Mouse (Mus musculus): ENCODE results near the gene Pcgf5.
A peak's percentile ranks its signal among the peaks of the same experiment; 100 is the strongest.

Gene Pcgf5

DNA sequence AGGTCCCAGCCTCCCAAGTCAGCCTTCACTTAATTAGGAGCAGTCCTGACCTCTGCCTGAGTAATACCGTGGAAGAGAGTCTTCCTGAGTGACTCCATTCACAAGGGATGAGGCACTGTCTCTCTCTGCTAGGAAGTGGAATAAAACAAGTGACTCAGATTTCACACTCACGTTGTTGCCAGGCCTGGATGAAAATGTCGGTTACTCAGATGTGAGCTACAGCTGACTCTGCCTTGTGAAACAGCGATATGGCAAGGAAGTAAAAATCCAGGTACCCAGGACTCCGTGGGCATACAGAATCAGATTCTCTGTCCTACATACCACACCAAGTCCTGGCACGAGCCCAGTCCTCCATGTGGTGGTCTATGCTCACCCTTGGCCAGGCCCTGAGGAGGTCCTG, 142.8 kb downstream of the Pcgf5 start:
- peak; percentile 84 for DNase-seq (ENCODE audit: low read depth, low spot score)

DNA sequence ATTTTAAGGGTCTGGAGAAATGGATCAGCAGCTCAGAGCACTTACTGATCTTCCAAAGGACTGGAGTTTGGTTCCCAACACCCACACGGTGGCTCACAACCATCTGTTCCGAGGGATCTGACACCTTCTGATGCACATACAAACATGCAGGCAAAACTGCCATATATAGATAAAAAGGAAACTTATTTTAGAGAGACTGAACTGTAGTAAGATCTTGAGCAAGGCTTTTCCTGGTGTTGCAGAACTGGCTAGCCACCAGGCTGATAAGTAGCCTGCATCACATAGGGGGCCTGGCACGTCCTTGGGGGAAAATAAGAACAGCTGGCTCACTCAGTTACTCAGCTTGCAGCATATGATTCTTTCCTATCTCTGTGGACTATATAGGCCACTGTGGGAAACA, 147.4 kb downstream of the Pcgf5 start:
- DNase-seq (ENCODE audit: low read depth, low spot score), result no peak

DNA sequence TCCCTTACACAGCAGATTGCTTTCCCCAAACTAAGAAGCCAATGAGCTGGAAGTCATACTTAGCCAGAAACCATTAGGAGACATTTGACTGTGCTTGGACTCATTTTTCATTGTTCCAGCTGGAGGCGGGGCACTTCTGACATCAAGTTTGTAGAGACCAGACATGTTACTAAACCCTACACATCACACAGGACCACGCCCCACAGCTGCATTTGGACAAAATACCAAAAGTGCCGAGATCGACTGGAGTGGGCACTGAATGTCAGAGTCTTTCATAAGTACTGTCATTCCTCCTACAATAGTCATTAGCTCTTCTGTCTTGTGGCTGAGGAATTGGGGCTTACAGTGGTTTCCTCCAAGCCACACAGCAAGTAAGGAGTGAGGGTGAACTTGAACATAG, 148.4 kb downstream of the Pcgf5 start:
- DNase-seq (ENCODE audit: low read depth, low spot score), result peak; percentile 85

DNA sequence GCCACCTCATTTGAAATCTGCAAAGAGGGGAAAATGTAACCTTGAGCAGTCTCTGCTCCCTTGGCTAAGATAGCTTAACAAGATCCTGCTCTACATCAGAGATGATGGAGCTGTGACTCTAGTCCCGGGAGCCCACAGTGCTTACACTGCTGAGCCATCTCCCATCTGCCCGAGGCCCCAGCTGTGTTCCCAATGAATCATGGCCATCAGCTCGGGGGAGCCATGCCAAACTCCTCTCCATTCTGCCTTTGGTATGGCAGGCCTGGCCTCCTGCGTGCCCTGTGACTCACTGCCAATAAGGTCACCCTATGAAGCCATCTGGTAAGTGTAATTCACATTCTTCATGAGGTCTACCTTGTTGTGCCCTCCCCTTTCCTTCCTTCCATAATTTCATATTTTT, 149.0 kb downstream of the Pcgf5 start:
- DNase-seq (ENCODE audit: low read depth, low spot score), result peak; percentile 97

DNA sequence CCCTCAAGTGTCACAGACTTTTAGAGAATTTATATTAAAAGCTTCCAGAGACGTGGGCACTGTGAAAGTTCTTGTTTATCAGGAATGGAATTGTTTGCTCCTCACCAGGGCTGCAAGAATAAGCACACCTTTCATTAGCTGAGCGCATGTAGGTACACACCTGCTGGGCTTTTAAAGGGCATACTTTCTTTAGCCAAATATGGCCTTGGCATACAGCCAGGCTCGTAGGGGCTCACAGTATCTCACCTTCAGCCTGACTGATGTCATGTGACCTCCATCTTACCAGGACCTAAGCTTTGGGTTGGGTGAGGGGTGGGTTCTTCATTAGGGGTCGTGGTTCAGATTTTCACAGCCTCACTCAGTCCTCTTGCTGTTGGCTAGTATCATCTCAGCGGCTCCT, 149.6 kb downstream of the Pcgf5 start:
- DNase-seq (ENCODE audit: low read depth, low spot score), result no peak

DNA sequence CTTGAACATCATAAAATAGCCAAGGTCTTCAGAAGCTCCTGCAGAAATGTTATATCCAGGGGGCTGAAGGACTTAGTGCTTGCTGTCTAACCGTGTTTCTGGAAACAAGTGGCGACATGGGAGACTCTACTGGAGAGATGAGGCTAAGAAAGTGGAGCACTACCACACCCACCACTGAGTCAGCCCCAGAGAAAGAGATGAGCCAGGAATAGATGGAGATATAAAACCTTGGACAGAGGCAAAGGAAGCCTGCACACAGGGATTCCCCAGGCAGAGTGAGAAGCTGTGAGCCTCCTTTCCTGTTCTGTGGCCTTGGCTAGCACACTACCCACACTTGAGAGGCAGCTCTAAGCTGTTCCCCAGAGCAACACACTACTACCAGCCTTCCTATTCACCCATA, 156.6 kb downstream of the Pcgf5 start:
- peak; percentile 57 for DNase-seq (ENCODE audit: low read depth, low spot score)

All from 3T3-L1 (cell line).